Mouse (Mus musculus) brain, embryonic 14.5 days (tissue): ENCODE measurements at regions not wholly inside any gene's neighbourhood (a gene's known extent, or its start where the extent isn't known, plus 50 kb on each side); places are given as distances from the start of the nearest gene placed in this dataset.

Experiments
- CTCF ChIP-seq: fragments of 200-500 bp; IDR thresholded peaks from 2 replicates; pipeline ENCODE4 v1.5.1; 2012; ENCODE audit warnings: inconsistent platforms, mild to moderate bottlenecking, moderate library complexity, borderline replicate concordance; ENCODE audit not compliant: insufficient read depth, insufficient read length; ENCODE audit errors: extremely low read depth
- POLR2A ChIP-seq: fragments of 200-500 bp; IDR thresholded peaks from 2 replicates; pipeline ENCODE4 v1.6.1; 2012; ENCODE audit warnings: mild to moderate bottlenecking, inconsistent platforms, borderline replicate concordance; ENCODE audit not compliant: poor library complexity, insufficient read depth, insufficient read length, severe bottlenecking; ENCODE audit errors: extremely low read depth

DNA sequence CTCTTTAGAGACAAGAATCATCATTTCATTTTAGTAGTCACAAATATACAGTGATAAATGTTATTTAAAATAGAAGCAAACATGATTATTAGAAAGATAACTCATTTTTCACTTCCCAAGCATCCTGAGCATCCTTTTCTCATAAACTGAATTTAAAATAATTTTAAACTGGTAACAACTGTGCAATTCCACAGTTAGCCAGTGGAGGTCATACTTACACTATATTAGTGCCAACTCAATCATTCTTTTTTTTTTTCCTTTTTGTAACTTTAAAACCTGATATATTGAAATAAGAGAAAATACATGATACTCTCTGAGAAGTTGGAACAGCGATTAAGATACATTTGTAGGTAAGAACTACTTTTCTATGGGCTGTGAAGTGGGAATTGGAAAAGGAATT, 113.2 kb upstream of the Gm17509 start:
- no peak for TF ChIP-seq POLR2A
- TF ChIP-seq CTCF, result no peak
